Mouse (Mus musculus): ENCODE measurements around the gene Trpt1. TPM values are rescaled to one million over a fixed set of nuclear protein-coding genes. Genes with fewer than 3 reads are reported as not detected.

Trpt1 gene
- polyA plus RNA-seq, 1 experiment from 2014 or later = 11.0 TPM

DNA sequence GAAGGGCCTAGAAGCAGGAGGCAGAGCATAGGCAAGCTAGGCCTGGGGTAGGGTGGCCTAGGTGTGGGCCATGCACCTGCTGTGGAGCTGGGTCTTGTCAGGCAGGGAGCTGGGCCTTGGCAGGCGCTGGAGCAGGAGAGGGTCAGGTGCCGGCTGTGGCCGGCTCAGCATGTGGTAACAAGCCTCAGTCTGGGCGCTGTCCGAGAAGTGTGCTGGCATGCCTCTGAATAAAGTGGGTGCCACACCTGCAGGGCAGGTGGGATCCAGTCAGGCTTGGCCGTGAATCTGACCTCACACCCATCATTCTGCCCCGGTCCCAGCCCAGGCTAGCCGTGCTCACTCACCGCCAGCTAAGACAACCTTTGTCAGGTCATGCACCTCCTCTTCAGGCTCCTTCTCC lies 18.1 kb downstream of the Trpt1 start:
- Histone ChIP-seq H3K9me3 (ENCODE audit: low read length) (no peaks in the 10 kb centered on the region), H3K36me3 (ENCODE audit: insufficient read depth, low read length) (no peaks in the 10 kb centered on the region), H3K9ac (replicated peaks; ENCODE audit: low read depth) (no peak overlapping the region), H3K27me3 (replicated peaks; ENCODE audit: insufficient read depth, low read length) (no peaks in the 10 kb centered on the region), H3K4me2 (replicated peaks; ENCODE audit: low read depth, low read length) (no peak overlapping the region), H3K4me1 (ENCODE audit: insufficient read depth, low read depth, low read length) (no peaks in the 10 kb centered on the region), H3K27ac (ENCODE audit: low read length) (no peak overlapping the region), H3K4me3 (ENCODE audit: low read depth, low read length) (no peak overlapping the region)
- WGBS = 90% methylated on average over 9 of the region's 9 CpGs
- no peak for ATAC-seq
- no peak for DNase-seq (ENCODE audit: low spot score)
- TF ChIP-seq CTCF (IDR thresholded peaks at IDR 0.05) = no peak

DNA sequence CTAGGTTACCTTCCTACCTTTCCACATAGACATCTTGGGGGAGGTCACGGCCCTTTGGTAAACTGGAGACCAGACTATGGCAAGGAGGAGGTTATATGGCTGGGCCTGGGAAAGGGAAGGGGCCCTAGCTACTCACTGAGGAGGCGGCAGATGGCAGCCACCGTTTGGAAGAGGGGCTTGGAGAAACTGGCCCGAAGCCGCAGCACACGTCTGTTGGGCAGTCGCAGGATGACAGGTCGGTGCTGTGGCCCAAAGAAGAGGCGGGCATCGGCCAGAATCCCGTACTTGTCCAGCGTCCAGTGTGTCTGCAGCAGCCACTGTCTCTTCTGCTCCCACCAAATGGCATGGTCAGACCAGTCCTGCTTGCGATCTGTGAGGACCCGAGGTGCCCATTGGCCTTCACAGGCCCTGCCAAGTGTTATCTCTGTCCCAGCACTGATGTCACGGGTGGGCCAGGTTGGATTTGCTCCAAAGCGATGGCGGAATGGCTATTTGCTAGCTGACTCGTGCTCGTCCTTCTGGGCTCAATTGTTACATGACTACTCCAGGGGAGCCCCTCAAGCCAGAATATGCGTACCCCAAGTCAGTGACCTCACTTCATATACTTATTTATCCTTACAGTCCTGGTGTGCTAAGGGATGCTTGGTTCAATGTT lies 18.7 kb downstream of the Trpt1 start:
- no peak overlapping the region for H3K9ac ChIP-seq (replicated peaks; ENCODE audit: low read depth)
- 85% methylated on average over 18 of the region's 20 CpGs for WGBS
- TF ChIP-seq CTCF (IDR thresholded peaks at IDR 0.05) (no peak), EP300 (IDR thresholded peaks at IDR 0.05) (no peak)

DNA sequence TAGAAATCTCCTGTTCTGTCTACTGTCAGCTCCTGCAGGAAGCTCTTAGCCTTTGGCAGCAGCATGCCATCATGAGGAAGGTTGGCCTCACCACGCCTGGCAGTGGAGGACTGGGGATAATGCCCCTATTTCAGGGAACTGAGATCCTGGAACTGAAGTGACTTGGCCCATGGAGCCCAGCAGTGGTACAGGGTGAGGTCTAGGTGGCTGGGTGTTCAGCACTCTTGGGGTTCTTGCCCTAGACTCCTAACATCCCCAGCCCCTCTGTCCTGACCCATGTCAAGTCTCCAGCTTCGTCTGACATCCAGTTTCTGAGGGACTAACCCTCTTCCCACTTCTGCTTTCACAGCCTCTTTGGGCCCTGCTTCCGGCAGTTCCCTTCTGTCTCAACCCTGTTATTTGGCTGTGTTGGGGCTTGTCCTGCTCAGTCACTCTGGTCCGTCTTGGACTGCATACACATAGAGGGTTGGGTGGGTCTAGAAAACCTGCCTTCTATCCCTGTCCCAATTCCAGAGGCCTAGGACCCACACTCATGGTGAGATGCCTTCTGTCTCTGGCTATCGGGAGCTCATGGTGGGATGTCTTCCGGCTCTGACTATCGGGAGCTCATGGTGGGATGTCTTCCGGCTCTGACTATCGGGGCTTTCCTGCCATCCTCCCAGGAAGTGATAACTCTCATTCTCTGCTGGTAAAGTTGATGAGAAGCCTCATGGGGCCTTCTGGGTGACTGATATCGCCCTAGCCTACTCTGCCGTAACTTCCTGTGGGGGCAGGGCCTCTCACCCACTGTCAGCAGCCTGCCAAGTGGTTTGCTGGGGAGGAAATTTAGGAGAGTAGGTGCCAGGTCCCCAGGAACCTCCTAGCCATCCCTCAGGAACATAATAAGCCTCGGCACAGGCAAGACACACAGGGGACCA lies 21.9 kb downstream of the Trpt1 start:
- 63% methylated on average over 12 of the region's 12 CpGs for WGBS
- Histone ChIP-seq H3K27me3 (replicated peaks; ENCODE audit: insufficient read depth, low read length) (no peaks in the 10 kb centered on the region), H3K9ac (replicated peaks; ENCODE audit: low read depth) (no peak overlapping the region), H3K4me1 (ENCODE audit: insufficient read depth, low read depth, low read length) (no peaks in the 10 kb centered on the region), H3K4me2 (replicated peaks; ENCODE audit: low read depth, low read length) (0 out of 2 replicates have a peak overlapping the region, but pooled peaks have one; percentile 19), H3K4me3 (ENCODE audit: low read depth, low read length) (no peak overlapping the region), H3K36me3 (ENCODE audit: insufficient read depth, low read length) (peaks cover 10% of the 10 kb centered on the region; the same call in 1 of the 2 replicates), H3K27ac (ENCODE audit: low read length) (peak overlapping the region; percentile 47), H3K9me3 (ENCODE audit: low read length) (no peaks in the 10 kb centered on the region)
- 0 out of 2 replicates have a peak, but pooled peaks have one; percentile 11 for ATAC-seq
- DNase-seq (ENCODE audit: low spot score) = peak; percentile 24
- TF ChIP-seq EP300 (IDR thresholded peaks at IDR 0.05) = no peak
- TF ChIP-seq CTCF (IDR thresholded peaks at IDR 0.05) = no peak

More for the DNA sequence above, 18.7 kb downstream of the Trpt1 start:
- Histone ChIP-seq H3K27ac (ENCODE audit: low read length) (no peak overlapping the region), H3K9me3 (ENCODE audit: low read length) (no peaks in the 10 kb centered on the region), H3K36me3 (ENCODE audit: insufficient read depth, low read length) (no peaks in the 10 kb centered on the region), H3K4me3 (ENCODE audit: low read depth, low read length) (no peak overlapping the region), H3K27me3 (replicated peaks; ENCODE audit: insufficient read depth, low read length) (no peaks in the 10 kb centered on the region), H3K4me2 (replicated peaks; ENCODE audit: low read depth, low read length) (no peak overlapping the region), H3K4me1 (ENCODE audit: insufficient read depth, low read depth, low read length) (no peaks in the 10 kb centered on the region)
- no peak for DNase-seq (ENCODE audit: low spot score)
- no peak for ATAC-seq

DNA sequence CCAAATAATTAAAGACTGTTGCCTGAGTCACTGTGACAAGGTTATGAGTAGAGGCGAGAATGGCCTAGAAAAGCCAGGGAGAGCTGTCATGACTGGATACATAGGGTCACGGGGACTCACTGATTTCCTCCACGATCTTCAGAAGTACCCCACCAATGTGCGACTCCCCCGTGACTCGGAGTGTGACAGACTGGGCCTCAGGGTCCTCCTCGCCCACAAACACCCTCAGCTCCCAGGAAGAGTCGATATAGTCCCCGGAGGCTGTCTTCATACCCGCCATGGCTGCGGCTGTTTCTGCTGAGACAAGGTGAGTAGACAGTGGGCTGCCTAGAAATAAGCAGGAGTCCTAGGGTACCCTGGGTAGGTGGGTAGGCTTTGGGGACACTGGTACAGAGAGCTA lies 22.6 kb downstream of the Trpt1 start:
- no peak overlapping the region for H3K4me3 ChIP-seq (ENCODE audit: low read depth, low read length)
- no peak for ATAC-seq
- no peak for TF ChIP-seq CTCF (IDR thresholded peaks at IDR 0.05)
- no peak for TF ChIP-seq EP300 (IDR thresholded peaks at IDR 0.05)

DNA sequence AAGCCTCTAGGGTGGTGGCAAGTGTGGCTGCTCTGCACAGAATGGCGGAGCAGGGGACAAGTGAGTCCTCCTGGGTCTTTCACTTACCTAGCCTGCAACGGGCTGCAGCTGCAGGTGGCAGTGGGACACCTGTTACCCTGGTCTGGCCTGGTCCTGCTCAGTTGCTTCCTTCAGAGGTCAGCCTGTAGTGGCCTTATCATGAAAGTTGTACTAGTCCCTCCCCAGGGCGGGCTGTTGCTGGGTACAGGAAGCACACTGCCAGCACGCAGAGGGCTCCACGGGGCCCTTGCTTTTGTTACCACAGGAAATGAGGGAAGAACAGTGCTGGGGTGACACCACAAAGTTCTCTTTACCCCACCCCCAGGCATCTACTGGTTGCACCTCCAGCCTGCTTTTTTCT lies 23.3 kb downstream of the Trpt1 start, which contains the start of gene Fermt3:
Fermt3 (minus strand) TSS at position 279 of the 400 bp plus-strand sequence.
- Histone ChIP-seq H3K4me2 (replicated peaks; ENCODE audit: low read depth, low read length) (peak within 1 kb of the TSS; percentile 19; the same call in 1 of the 2 replicates), H3K36me3 (ENCODE audit: insufficient read depth, low read length) (peaks cover 14% of the 10 kb centered on the region; the same call in 1 of the 2 replicates), H3K9me3 (ENCODE audit: low read length) (no peaks in the 10 kb centered on the region), H3K27me3 (replicated peaks; ENCODE audit: insufficient read depth, low read length) (no peaks in the 10 kb centered on the region), H3K27ac (ENCODE audit: low read length) (peak within 1 kb of the TSS; percentile 47), H3K9ac (replicated peaks; ENCODE audit: low read depth) (no peak within 1 kb of the TSS), H3K4me1 (ENCODE audit: insufficient read depth, low read depth, low read length) (no peaks in the 10 kb centered on the region), H3K4me3 (ENCODE audit: low read depth, low read length) (no peak within 1 kb of the TSS)
- DNase-seq (ENCODE audit: low spot score) (peak; percentile 60), ATAC-seq (peak; percentile 70)
- TF ChIP-seq CTCF (IDR thresholded peaks at IDR 0.05) (no peak), EP300 (IDR thresholded peaks at IDR 0.05) (no peak)
- 57% methylated on average over 5 of the region's 5 CpGs for WGBS

More for the DNA sequence above, 22.6 kb downstream of the Trpt1 start:
- WGBS = 77% methylated on average over 11 of the region's 11 CpGs
- no peaks in the 10 kb centered on the region for H3K27me3 ChIP-seq (replicated peaks; ENCODE audit: insufficient read depth, low read length)
- no peaks in the 10 kb centered on the region for H3K4me1 ChIP-seq (ENCODE audit: insufficient read depth, low read depth, low read length)
- DNase-seq (ENCODE audit: low spot score) = no peak
- H3K36me3 ChIP-seq (ENCODE audit: insufficient read depth, low read length) = peaks cover 10% of the 10 kb centered on the region; the same call in 1 of the 2 replicates
- H3K4me2 ChIP-seq (replicated peaks; ENCODE audit: low read depth, low read length) = peak overlapping the region; percentile 17; the same call in 1 of the 2 replicates
- H3K9ac ChIP-seq (replicated peaks; ENCODE audit: low read depth) = no peak overlapping the region
- H3K27ac ChIP-seq (ENCODE audit: low read length) = peak overlapping the region; percentile 47
- no peaks in the 10 kb centered on the region for H3K9me3 ChIP-seq (ENCODE audit: low read length)

DNA sequence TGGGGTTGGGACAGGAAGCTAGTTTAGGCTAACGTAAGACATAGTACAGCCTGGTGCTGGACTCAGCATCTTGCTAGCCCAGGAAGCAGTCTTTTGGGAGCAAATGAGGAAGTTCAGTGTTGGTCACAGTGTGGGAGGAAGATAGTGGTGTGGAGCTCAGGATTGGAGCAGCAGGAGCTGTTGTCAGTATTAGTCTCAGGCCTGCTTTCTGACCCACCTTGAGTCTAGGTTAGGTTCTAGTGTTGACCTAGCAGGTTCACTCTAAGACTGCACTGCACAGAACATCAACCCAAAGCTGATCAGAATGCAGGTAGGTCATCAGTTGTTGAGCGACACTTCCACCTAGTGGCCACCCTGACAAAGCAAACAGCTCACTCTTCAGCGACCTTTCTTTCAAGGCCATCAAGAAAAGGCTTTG lies 24.3 kb downstream of the Trpt1 start:
- no peaks in the 10 kb centered on the region for H3K27me3 ChIP-seq (replicated peaks; ENCODE audit: insufficient read depth, low read length)
- no peak overlapping the region for H3K9ac ChIP-seq (replicated peaks; ENCODE audit: low read depth)
- no peak overlapping the region for H3K4me3 ChIP-seq (ENCODE audit: low read depth, low read length)
- TF ChIP-seq EP300 (IDR thresholded peaks at IDR 0.05) = no peak
- TF ChIP-seq CTCF (IDR thresholded peaks at IDR 0.05) = peak; percentile 90
- no peak overlapping the region for H3K4me2 ChIP-seq (replicated peaks; ENCODE audit: low read depth, low read length)
- H3K27ac ChIP-seq (ENCODE audit: low read length) = 0 out of 2 replicates have a peak overlapping the region, but pooled peaks have one; percentile 4
- ATAC-seq (peak; percentile 73), DNase-seq (ENCODE audit: low spot score) (peak; percentile 83)
- no peaks in the 10 kb centered on the region for H3K4me1 ChIP-seq (ENCODE audit: insufficient read depth, low read depth, low read length)
- WGBS = 39% methylated on average over 3 of the region's 3 CpGs
- no peaks in the 10 kb centered on the region for H3K9me3 ChIP-seq (ENCODE audit: low read length)
- H3K36me3 ChIP-seq (ENCODE audit: insufficient read depth, low read length) = peaks cover 22% of the 10 kb centered on the region

Data from lung, postnatal 0 days (tissue).